Mouse (Mus musculus): ENCODE measurements at regions not wholly inside any gene's neighbourhood (a gene's known extent, or its start where the extent isn't known, plus 50 kb on each side); places are given as distances from the start of the nearest gene placed in this dataset.
A peak's percentile ranks its signal among the peaks of the same experiment; 100 is the strongest.

GRCm38 (mm10) chr4:150725443-150726135 is 73.6 kb upstream of the Slc45a1 start:
- DNase-seq (ENCODE audit: low read depth, low spot score): no peak

GRCm38 (mm10) chr4:150724823-150725222 is 72.8 kb upstream of the Slc45a1 start:
- no peak for DNase-seq (ENCODE audit: low read depth, low spot score)

- DNase-seq (ENCODE audit: low read depth, low spot score): peak; percentile 52
These were observed 69.8 kb upstream of the Slc45a1 start for GRCm38 (mm10) chr4:150721619-150722283.

GRCm38 (mm10) chr4:150717866-150718265 is 65.9 kb upstream of the Slc45a1 start:
- no peak for DNase-seq (ENCODE audit: low read depth, low spot score)

- DNase-seq (ENCODE audit: low read depth, low spot score): no peak
These were observed 63.1 kb upstream of the Slc45a1 start for GRCm38 (mm10) chr4:150715051-150715450.

- no peak for DNase-seq (ENCODE audit: low read depth, low spot score)
These were observed 61.3 kb upstream of the Slc45a1 start for GRCm38 (mm10) chr4:150713291-150713690.

GRCm38 (mm10) chr4:150712856-150713255 is 60.9 kb upstream of the Slc45a1 start:
- DNase-seq (ENCODE audit: low read depth, low spot score): no peak

GRCm38 (mm10) chr4:150711646-150712045 is 59.7 kb upstream of the Slc45a1 start:
- no peak for DNase-seq (ENCODE audit: low read depth, low spot score)

GRCm38 (mm10) chr4:150709391-150710130 is 57.6 kb upstream of the Slc45a1 start:
- no peak for DNase-seq (ENCODE audit: low read depth, low spot score)

- peak; percentile 42 for DNase-seq (ENCODE audit: low read depth, low spot score)
These were observed 56.6 kb upstream of the Slc45a1 start for GRCm38 (mm10) chr4:150708572-150708984.

- DNase-seq (ENCODE audit: low read depth, low spot score): no peak
These were observed 56.0 kb upstream of the Slc45a1 start for GRCm38 (mm10) chr4:150707725-150708571.

GRCm38 (mm10) chr4:150706793-150707724 is 55.1 kb upstream of the Slc45a1 start:
- no peak for DNase-seq (ENCODE audit: low read depth, low spot score)

- DNase-seq (ENCODE audit: low read depth, low spot score): no peak
These were observed 54.3 kb upstream of the Slc45a1 start for GRCm38 (mm10) chr4:150706291-150706690.

- no peak for DNase-seq (ENCODE audit: low read depth, low spot score)
These were observed 51.3 kb upstream of the Slc45a1 start for GRCm38 (mm10) chr4:150703266-150703665.

Measured in ZHBTc4 (cell line).